30 mouse cellular contexts compared by ENCODE assay signal in genomic region chr11:49626748-49627147, GRCm38 (mm10). TPM values are rescaled to one million over a fixed set of nuclear protein-coding genes. Genes with fewer than 3 reads are reported as not detected.
"Had no signal": no experiment of that assay in that cellular context is flagged by ENCODE, and none has a peak within 500 bp of the region (broad histone marks: within the 10 kb centered on the region; RNA-seq: fewer than 3 reads in every experiment).

No protein-coding gene starts in this region.

- H3K9me3 ChIP-seq: limb, embryonic 10.5 days; limb, embryonic 12.5 days; limb, embryonic 13.5 days; limb, embryonic 15.5 days; liver, embryonic 12.5 days; liver, embryonic 13.5 days; liver, embryonic 15.5 days; lung, embryonic 15.5 days; megakaryocyte, embryonic 14.5 days; midbrain, embryonic 10.5 days; midbrain, embryonic 12.5 days; midbrain, embryonic 13.5 days; midbrain, embryonic 15.5 days had no signal

- H3K27me3 ChIP-seq: liver, embryonic 15.5 days; lung, embryonic 15.5 days; midbrain, embryonic 15.5 days had no signal

- H3K27ac ChIP-seq: left cerebral cortex, adult 2 months; limb, embryonic 10.5 days; limb, embryonic 12.5 days; limb, embryonic 13.5 days; limb, embryonic 15.5 days; liver, embryonic 12.5 days; liver, embryonic 13.5 days; liver, embryonic 14.5 days; liver, embryonic 15.5 days; lung, embryonic 15.5 days; macrophage; midbrain, embryonic 10.5 days; midbrain, embryonic 12.5 days; midbrain, embryonic 13.5 days; midbrain, embryonic 15.5 days had no signal

- H3K4me3 ChIP-seq: left cerebral cortex, adult 2 months; limb, embryonic 10.5 days; limb, embryonic 12.5 days; limb, embryonic 13.5 days; limb, embryonic 15.5 days; liver, embryonic 12.5 days; liver, embryonic 13.5 days; liver, embryonic 15.5 days; lung, embryonic 15.5 days; megakaryocyte, embryonic 14.5 days; midbrain, embryonic 10.5 days; midbrain, embryonic 12.5 days; midbrain, embryonic 13.5 days; midbrain, embryonic 15.5 days; myocyte had no signal

- H3K4me1 ChIP-seq: limb, embryonic 10.5 days; limb, embryonic 12.5 days; limb, embryonic 13.5 days; limb, embryonic 15.5 days; liver, embryonic 12.5 days; liver, embryonic 15.5 days; lung, embryonic 15.5 days; midbrain, embryonic 12.5 days; midbrain, embryonic 13.5 days; midbrain, embryonic 15.5 days had no signal

- DNase-seq: left cerebral cortex, postnatal 4 days; liver; liver, embryonic 13.5 days; liver, postnatal 0 days; lung, adult 18-20 months; lung, embryonic 14.5 days; lung, postnatal 14 days; lung, postnatal 36 days; midbrain, embryonic 14.5 days had no signal

- H3K36me3 ChIP-seq: limb, embryonic 10.5 days; limb, embryonic 12.5 days; limb, embryonic 13.5 days; limb, embryonic 15.5 days; liver, embryonic 12.5 days; liver, embryonic 13.5 days; liver, embryonic 15.5 days; lung, embryonic 15.5 days; midbrain, embryonic 10.5 days; midbrain, embryonic 12.5 days; midbrain, embryonic 13.5 days; midbrain, embryonic 15.5 days had no signal

RNA-seq across cellular contexts. Expression of gene Scgb3a1, which starts 36.7 kb away (rescaled TPM):
- polyA plus RNA-seq: limb, embryonic 10.5 days; limb, embryonic 11.5 days; limb, embryonic 12.5 days; limb, embryonic 13.5 days; limb, embryonic 14.5 days; limb, embryonic 15.5 days; liver, embryonic 11.5 days; liver, embryonic 12.5 days; liver, embryonic 13.5 days; liver, embryonic 14.5 days; liver, embryonic 16.5 days; lung, embryonic 14.5 days; macrophage; midbrain, embryonic 10.5 days; midbrain, embryonic 11.5 days; midbrain, embryonic 12.5 days; midbrain, embryonic 13.5 days; midbrain, embryonic 14.5 days; midbrain, embryonic 15.5 days; myocyte had no signal
